Mouse (Mus musculus): ENCODE data around the gene Fancc. TPM values are rescaled to one million over a fixed set of nuclear protein-coding genes. Genes with fewer than 3 reads are reported as not detected.
"Not testable (repeated sequence)": the region's sequence is repeated elsewhere in the genome, so short reads cannot be mapped to it uniquely, and the experiment has no call there.

Gene Fancc
- polyA plus RNA-seq, 1 experiment from 2014 or later, result 7.9 TPM

DNA sequence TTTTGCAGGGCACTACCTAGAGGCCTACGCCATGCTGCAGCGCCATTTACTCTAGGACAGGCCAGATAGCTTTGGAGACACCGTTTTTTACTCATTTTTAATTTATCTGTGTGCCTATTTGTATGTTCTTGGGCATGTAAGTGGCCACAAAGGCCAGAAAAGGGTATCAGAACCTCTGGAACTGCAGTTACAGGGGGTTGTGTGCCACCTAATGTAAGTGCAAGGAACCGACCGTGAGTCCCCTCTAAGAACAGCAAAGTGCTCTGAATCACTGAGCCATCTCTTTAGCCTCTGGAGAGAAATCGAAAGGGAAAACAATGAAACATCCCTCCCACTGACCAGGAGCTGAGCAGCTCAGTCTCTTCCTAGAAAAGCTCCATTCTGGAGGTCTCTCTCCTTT lies 174.3 kb downstream of the Fancc start:
- TF ChIP-seq CTCF (IDR thresholded peaks at IDR 0.05), result no peak
- CTCF ChIA-PET, result interaction anchor here (1.0 kb wide), 2 partner anchors 12 to 397 kb away, joined by 3 to 4 read pairs; no protein-coding TSS in a partner anchor
- no peak for ATAC-seq
- POLR2A ChIA-PET, result interaction anchor here (1.5 kb wide), 1 partner anchor 10 kb away, joined by 4 read pairs; no protein-coding TSS in a partner anchor
- no peak for DNase-seq (ENCODE audit: low read depth, low spot score)
- no peaks in the 10 kb centered on the region for H3K27me3 ChIP-seq
- in situ Hi-C loops (cut with MboI; ENCODE audit: low pct_unique_long_range_greater_than_20kb), result loop anchor here (5.0 kb wide), 1 partner anchor 275 kb away; no protein-coding TSS in a partner anchor

DNA sequence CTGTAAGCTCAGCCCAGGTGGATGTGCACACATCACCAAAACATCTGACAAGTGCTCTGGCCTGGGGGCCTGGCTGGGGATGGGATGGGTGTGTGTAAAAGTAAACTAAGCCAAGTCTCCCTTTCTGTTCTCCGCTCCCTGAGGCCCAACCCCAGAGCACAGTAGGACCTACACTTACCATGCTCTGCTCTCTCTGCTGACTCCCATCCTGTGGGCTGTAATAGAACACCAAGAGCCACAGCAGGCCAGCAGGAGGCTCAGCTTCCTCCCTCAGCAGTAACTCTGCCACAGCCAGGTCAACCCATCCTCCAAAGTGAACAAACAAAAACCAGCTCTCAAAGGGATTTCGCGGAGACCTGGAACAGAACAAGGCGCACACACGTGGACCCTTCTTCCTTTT lies 175.4 kb downstream of the Fancc start:
- ATAC-seq, result no peak
- no peak for DNase-seq (ENCODE audit: low read depth, low spot score)
- in situ Hi-C loops (cut with MboI; ENCODE audit: low pct_unique_long_range_greater_than_20kb), result loop anchor here (5.0 kb wide), 1 partner anchor 274 kb away; no protein-coding TSS in a partner anchor
- CTCF ChIA-PET, result no interaction called here
- POLR2A ChIA-PET, result interaction anchor here (1.5 kb wide), 1 partner anchor 9 kb away, joined by 4 read pairs; no protein-coding TSS in a partner anchor
- H3K27me3 ChIP-seq, result no peaks in the 10 kb centered on the region
- TF ChIP-seq CTCF (IDR thresholded peaks at IDR 0.05), result no peak

- POLR2A ChIA-PET, result no interaction called here
- DNase-seq (ENCODE audit: low read depth, low spot score) (no peak), ATAC-seq (no peak)
- H3K27me3 ChIP-seq, result no peaks in the 10 kb centered on the region
- no peak for TF ChIP-seq CTCF (IDR thresholded peaks at IDR 0.05)
- in situ Hi-C loops (cut with MboI; ENCODE audit: low pct_unique_long_range_greater_than_20kb), result loop anchor here (5.0 kb wide), 1 partner anchor 273 kb away; no protein-coding TSS in a partner anchor
- CTCF ChIA-PET, result interaction anchor here (1.5 kb wide), 1 partner anchor 65 kb away, joined by 3 read pairs; no protein-coding TSS in a partner anchor
Observed at GRCm38 (mm10) chr13:63319814-63320213, 177.3 kb downstream of the Fancc start.

DNA sequence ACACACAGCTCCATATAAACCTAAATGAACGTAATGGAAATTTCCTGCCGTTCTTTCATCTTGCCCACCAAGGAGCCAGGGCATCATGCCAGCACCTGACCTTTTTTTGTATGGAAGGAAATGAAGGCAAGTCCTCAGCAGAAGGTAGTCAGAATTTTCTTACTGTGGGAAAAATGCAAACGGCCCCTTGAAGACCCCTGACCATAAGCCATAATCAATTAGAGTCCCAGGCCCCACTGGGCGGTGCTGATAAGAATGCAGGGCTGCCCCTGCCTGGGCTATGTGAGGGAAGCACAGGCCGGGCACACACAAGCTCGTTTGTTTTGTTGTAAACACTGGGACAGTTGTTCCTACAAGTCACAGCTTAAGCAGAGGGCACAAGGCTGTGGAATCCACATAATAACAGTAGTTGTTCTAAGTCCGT lies 179.4 kb downstream of the Fancc start:
- H3K27me3 ChIP-seq, result no peaks in the 10 kb centered on the region
- POLR2A ChIA-PET, result no interaction called here
- CTCF ChIA-PET, result interaction anchor here (0.9 to 1.1 kb wide), 4 partner anchors 9 to 392 kb away, joined by 3 to 4 read pairs (median 3); no protein-coding TSS in a partner anchor
- TF ChIP-seq CTCF (IDR thresholded peaks at IDR 0.05), result no peak
- DNase-seq (ENCODE audit: low read depth, low spot score) (no peak), ATAC-seq (no peak)
- in situ Hi-C loops (cut with MboI; ENCODE audit: low pct_unique_long_range_greater_than_20kb), result no loop called here

DNA sequence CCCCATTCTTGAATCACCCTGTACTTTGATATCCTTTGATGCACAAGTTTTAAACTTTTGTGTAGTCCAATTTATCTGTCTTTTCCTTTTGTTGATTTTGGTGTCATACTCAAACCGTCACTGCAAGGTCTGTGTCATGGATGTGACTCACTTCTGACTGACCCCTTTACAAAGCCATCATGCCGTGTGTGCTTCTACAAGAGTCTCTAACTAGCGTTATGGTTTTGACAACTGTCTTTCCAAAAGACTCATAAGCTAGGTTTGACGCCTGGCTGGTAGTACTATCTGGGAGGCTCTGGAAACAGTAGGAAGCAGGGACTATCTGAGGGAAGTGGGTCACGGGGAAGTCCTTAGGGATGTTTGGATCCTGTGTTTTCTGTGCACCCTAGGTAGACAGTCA lies 180.7 kb downstream of the Fancc start:
- ATAC-seq, result no peak
- CTCF ChIA-PET, result interaction anchor here (5.2 kb wide), 1 partner anchor 14 kb away, joined by 21 read pairs; no protein-coding TSS in a partner anchor

GRCm38 (mm10) chr13:63315777-63316176 lies 181.3 kb downstream of the Fancc start:
- in situ Hi-C loops (cut with MboI; ENCODE audit: low pct_unique_long_range_greater_than_20kb), result no loop called here
- ATAC-seq (peak; percentile 55), DNase-seq (ENCODE audit: low read depth, low spot score) (no peak)
- POLR2A ChIA-PET, result no interaction called here
- TF ChIP-seq CTCF (IDR thresholded peaks at IDR 0.05), result no peak
- H3K27me3 ChIP-seq, result no peaks in the 10 kb centered on the region
- CTCF ChIA-PET, result interaction anchor here (5.2 kb wide), 1 partner anchor 15 kb away, joined by 21 read pairs; no protein-coding TSS in a partner anchor

More for the DNA sequence above, 180.7 kb downstream of the Fancc start:
- H3K27me3 ChIP-seq, result no peaks in the 10 kb centered on the region
- POLR2A ChIA-PET, result no interaction called here
- in situ Hi-C loops (cut with MboI; ENCODE audit: low pct_unique_long_range_greater_than_20kb), result no loop called here
- no peak for DNase-seq (ENCODE audit: low read depth, low spot score)
- TF ChIP-seq CTCF (IDR thresholded peaks at IDR 0.05), result no peak

DNA sequence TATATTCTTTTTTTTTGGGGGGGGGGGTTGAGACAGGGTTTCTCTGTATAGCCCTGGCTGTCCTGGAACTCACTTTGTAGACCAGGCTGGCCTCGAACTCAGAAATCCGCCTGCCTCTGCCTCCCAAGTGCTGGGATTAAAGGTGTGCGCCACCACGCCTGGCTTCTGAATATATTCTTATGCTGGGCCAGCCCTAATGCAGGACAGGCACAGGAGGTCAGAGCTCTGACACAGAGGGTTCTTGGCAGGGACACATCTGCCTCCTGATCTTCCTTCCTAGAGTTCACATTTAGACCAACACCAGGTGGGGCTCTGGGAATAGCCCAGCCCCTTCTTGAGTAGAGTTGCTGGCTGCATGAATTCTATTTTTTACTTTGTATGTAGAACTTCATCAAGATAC lies 182.0 kb downstream of the Fancc start:
- DNase-seq (ENCODE audit: low read depth, low spot score); POLR2A ChIA-PET; H3K27me3 ChIP-seq; in situ Hi-C loops (cut with MboI; ENCODE audit: low pct_unique_long_range_greater_than_20kb); ATAC-seq: not testable (repeated sequence)
- CTCF ChIA-PET, result interaction anchor here (5.2 kb wide), 1 partner anchor 16 kb away, joined by 21 read pairs; no protein-coding TSS in a partner anchor

- no peak for TF ChIP-seq CTCF (IDR thresholded peaks at IDR 0.05)
- in situ Hi-C loops (cut with MboI; ENCODE audit: low pct_unique_long_range_greater_than_20kb), result no loop called here
- ChIA-PET POLR2A (no interaction called here), CTCF (interaction anchor here (5.2 kb wide), 1 partner anchor 16 kb away, joined by 21 read pairs; no protein-coding TSS in a partner anchor)
- DNase-seq (ENCODE audit: low read depth, low spot score), result no peak
- H3K27me3 ChIP-seq, result no peaks in the 10 kb centered on the region
- ATAC-seq, result no peak
Observed at GRCm38 (mm10) chr13:63314608-63314920, 182.5 kb downstream of the Fancc start.

DNA sequence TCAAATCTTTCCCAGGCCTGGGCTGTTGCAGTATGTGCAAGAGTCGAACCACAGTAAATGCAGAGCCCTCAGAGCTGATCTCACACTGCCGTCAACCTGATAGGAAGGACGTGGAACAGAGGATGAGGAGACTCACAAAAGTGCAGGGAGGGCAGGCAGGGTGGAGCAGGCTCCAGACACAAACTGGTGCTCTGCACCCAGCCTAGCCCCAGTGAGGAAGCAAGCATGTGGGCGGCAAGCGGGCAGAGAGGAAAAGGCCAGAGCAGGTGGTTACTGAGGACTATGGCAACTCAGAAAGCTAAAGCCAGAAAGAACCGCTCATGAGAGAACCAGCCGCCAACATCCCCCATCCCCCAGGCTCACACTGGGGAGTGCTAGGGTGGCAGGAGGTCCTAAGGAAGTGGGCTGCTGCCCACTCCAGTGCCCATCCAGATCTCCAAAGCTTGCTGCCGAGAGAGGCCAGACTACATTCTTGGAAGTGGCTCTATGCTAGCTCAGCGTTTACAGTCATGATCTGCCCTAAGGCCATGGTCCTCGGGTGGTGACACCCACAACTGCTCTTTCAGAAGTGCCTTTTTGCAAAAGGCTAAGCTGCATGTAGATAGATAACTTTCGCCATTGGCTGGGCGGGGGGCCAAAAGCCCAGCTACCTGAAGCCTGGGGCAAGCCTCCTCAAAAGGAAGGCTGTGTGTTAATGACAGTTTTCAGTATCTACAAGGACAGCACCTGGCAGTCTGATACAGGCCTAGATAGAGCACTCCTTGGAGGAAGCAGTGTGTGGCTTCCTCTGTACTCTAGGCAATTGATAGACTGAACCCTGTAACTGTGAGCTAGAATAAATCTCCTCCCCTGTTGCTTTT lies 183.1 kb downstream of the Fancc start:
- H3K27me3 ChIP-seq, result no peaks in the 10 kb centered on the region
- ChIA-PET POLR2A (interaction anchor here (0.9 kb wide), 1 partner anchor 16 kb away, joined by 3 read pairs; no protein-coding TSS in a partner anchor), CTCF (interaction anchor here (5.2 kb wide), 1 partner anchor 17 kb away, joined by 21 read pairs; no protein-coding TSS in a partner anchor)
- in situ Hi-C loops (cut with MboI; ENCODE audit: low pct_unique_long_range_greater_than_20kb), result no loop called here
- ATAC-seq (no peak), DNase-seq (ENCODE audit: low read depth, low spot score) (no peak)
- no peak for TF ChIP-seq CTCF (IDR thresholded peaks at IDR 0.05)

DNA sequence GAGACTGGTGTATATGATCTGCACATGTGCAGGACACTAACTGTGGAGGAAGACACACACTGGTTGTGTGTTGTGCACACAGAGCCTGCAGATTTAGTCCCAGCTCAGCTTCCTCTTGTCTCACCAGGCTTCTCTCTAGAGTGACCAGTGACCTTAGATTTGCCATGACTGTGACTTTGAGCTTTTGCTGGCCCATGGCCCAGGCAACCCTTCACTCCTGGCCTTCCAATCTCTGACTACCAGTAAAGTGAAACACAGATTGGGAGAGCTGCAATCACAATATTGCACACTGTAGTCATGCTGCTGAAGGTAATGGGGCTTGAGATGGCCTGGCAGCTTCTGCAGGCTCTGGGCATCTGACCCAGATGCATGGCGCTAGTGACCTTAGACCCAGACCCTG lies 183.8 kb downstream of the Fancc start:
- ChIA-PET CTCF (interaction anchor here (5.2 kb wide), 1 partner anchor 18 kb away, joined by 21 read pairs; no protein-coding TSS in a partner anchor), POLR2A (interaction anchor here (0.9 to 1.4 kb wide), 4 partner anchors 9 to 17 kb away, joined by 3 to 6 read pairs (median 4); no protein-coding TSS in a partner anchor)
- DNase-seq (ENCODE audit: low read depth, low spot score) (no peak), ATAC-seq (no peak)
- in situ Hi-C loops (cut with MboI; ENCODE audit: low pct_unique_long_range_greater_than_20kb), result no loop called here
- no peaks in the 10 kb centered on the region for H3K27me3 ChIP-seq
- TF ChIP-seq CTCF (IDR thresholded peaks at IDR 0.05), result no peak
